17 mouse cellular contexts compared by ENCODE assay signal in genomic region chr11:119093322-119093721, GRCm38 (mm10).
"Had no signal": no experiment of that assay in that cellular context is flagged by ENCODE, and none has a peak within 500 bp of the region (broad histone marks: within the 10 kb centered on the region; RNA-seq: fewer than 3 reads in every experiment).

No protein-coding gene starts in this region.

- H3K36me3 ChIP-seq: liver, embryonic 15.5 days; lung, embryonic 15.5 days; midbrain, embryonic 10.5 days; midbrain, embryonic 12.5 days; neural tube, embryonic 13.5 days had no signal

- H3K4me3 ChIP-seq: liver, embryonic 15.5 days; lung, embryonic 15.5 days; midbrain, embryonic 10.5 days; midbrain, embryonic 12.5 days; myocyte; neural tube, embryonic 13.5 days had no signal

- H3K9me3 ChIP-seq: liver, embryonic 15.5 days; lung, embryonic 15.5 days; midbrain, embryonic 10.5 days; midbrain, embryonic 12.5 days; neural tube, embryonic 13.5 days had no signal

- DNase-seq: liver, postnatal 0 days; lung, adult 2 months; lung, postnatal 10 days; lung, postnatal 4 days; midbrain, embryonic 14.5 days; right cerebral cortex, postnatal 14 days; spleen, adult 18-20 months; thymus, adult 18-20 months; thymus, postnatal 14 days; thymus, postnatal 36 days had no signal

- H3K27ac ChIP-seq: liver, embryonic 15.5 days; lung, embryonic 15.5 days; midbrain, embryonic 10.5 days; midbrain, embryonic 12.5 days; neural tube, embryonic 13.5 days had no signal

- H3K4me2 ChIP-seq: liver, embryonic 15.5 days; lung, embryonic 15.5 days; midbrain, embryonic 12.5 days; neural tube, embryonic 13.5 days had no signal

- ATAC-seq: liver, postnatal 0 days; midbrain, embryonic 16.5 days had no signal

- H3K9ac ChIP-seq: liver, embryonic 15.5 days; liver, postnatal 0 days; lung, embryonic 15.5 days; midbrain, embryonic 12.5 days; neural tube, embryonic 13.5 days had no signal
